Mouse (Mus musculus): Measurements from ENCODE around the gene Aff3.
A peak's percentile ranks its signal among the peaks of the same experiment; 100 is the strongest.

Aff3 gene

DNA sequence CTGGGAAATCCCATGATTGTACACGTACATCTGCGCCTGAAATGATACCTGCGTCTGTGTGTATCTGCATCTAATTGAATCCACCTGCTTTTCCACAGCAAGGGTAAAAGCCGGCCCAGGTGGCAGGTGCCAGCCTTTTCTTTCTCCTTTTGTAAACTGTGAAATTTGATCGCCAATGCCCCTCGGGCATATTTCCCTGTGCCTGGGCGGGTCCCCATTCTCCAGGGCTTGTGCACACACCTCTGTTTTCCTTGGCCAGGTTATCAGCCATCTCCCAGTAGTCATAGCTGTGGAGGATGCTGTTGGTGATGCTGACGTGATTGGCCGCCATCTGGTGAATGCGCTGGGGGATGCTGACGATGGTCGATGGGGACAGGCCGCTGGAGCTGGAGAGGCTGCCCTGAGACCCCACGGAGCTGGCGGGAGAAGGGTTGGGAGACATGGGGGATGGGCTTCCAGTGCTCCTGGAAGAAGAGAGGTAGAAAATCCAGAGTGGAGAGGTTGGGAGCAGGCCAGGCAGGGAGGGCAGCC, 483.7 kb downstream of the Aff3 start:
- no peak for DNase-seq (ENCODE audit: low spot score in 2 of 2)

DNA sequence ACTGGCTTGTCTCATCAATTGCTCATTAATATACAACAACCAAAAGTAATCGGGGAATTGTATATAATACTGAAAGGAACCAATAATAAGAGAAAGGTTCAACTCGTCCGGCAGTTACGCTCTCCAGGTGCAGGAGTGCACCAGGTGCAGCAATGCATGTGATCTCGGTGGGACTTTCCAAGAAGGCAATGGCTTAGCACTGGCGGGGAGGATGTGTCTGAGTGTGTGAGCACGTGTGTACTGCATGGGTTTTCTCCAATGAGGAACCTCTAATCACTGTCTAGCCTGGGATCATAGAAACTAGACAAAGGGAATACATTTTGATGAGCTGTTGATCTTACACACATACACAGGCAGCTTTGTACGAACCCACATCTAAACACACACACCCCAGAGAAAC, 485.8 kb downstream of the Aff3 start:
- DNase-seq (ENCODE audit: low spot score in 2 of 2) = no peak

DNA sequence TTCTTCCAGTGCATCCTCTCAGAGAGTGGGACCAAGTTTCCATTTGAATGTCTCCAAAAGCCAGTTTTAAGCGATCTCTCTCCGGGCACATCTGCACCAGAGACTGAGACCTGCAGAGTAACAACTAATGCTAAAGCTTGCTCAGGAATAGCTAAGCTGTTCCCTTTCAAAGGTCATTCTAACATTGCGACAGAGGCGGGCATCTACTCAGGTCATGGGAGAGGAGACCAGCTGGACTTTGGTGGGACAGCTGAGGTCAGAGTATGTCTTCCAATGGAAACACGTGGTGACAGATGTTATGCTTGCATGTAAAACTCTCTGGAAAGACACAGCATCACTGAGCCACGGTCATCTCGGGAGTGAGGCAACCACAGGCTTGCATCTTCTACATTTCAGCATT, 488.7 kb downstream of the Aff3 start:
- no peak for DNase-seq (ENCODE audit: low spot score in 2 of 2)

DNA sequence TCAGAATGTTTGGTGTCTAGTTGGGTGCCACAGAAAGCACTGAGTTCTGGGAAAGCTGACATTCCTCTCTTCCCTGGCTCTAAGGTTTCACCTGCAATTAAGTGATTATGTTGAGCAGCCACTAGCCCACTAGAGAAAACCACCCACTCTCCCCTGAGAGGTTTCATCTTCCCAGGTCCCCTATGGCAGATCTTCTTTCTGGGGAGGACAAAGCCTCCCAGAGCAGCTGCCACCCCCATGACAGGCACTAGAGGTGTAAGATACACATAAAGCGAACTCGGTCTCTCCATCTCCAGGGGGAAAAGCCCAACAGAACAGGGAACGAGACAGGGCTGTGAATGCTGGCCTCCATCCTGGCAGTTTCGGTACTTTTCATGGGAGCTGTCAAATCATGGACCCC, 492.9 kb downstream of the Aff3 start:
- no peak for DNase-seq (ENCODE audit: low spot score in 2 of 2)

DNA sequence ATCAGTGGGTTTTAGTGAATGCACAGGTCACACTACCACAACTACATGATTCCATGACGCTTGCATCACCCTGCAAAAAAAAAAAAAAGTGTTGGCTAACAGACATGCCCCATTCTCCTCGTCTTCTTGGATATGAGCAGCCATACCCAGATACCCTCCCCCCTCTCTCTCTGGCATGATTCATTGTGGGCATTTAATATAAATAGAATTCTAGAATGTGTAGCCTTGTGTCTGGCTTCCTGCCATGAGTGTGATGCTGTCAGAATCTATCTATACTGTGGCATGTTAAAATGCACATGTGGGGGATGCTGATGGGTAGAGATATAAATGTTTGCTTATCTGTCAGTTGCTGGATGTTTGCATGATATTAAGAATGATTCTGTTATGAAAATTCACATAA, 499.1 kb downstream of the Aff3 start:
- no peak for DNase-seq (ENCODE audit: low spot score in 2 of 2)

DNA sequence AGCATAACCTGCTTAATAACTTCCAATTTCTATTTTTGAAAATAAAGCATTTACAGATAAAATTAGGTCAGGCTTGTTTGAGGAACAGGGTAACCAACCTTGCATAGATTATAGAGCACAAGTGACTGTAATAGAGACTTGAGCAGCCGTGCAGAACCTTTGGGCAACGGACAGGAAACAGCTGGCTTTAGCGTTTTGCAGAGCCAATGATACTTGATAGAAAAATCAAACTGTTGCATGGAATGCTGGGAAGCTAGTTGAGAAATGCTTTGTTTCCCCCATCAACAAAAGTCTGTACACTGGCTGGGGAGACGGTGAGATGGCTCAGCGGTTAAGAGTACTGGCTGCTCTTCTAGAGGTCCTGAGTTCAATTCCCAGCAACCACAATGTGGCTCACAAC, 514.7 kb downstream of the Aff3 start:
- no peak for DNase-seq (ENCODE audit: low spot score in 2 of 2)

DNA sequence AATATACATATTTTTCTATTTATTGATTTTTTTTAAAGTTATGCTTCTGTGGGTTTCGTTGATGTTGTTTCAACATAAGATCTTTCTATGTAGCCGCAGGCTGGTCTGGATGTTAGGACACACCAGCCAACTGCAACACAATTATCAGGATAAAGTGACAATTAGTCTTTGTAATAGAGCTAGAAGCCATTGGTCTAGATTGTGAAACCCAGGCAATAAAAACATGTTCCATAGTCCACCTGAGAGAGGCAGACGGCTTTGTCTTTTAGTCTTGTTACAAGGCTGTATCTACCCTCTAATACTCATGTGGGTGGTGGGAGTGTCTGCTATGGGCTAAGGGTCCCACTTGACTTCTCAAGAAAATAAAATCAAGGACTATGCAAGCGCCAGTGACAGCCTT, 518.7 kb downstream of the Aff3 start:
- no peak for DNase-seq (ENCODE audit: low spot score in 2 of 2)

DNA sequence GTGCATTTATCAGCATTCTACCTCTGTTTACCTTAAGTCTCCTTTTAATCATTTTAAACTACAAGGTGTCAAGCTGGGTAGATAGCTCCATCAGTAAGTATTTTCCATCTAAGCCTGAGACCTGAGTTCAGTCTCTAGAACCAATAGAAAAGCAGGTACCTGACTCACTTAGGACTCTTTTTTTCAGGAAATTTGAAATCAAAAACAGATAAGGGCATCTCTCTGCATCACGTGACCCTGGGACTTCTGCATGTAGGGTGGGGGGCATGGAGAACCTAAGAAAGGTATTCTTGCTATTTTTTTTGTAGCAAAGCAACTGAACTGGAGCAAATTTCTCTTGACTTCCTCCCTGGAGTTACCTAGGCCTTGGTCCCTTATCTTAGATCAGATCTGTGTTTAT, 523.4 kb downstream of the Aff3 start:
- DNase-seq (ENCODE audit: low spot score in 2 of 2) = no peak

DNA sequence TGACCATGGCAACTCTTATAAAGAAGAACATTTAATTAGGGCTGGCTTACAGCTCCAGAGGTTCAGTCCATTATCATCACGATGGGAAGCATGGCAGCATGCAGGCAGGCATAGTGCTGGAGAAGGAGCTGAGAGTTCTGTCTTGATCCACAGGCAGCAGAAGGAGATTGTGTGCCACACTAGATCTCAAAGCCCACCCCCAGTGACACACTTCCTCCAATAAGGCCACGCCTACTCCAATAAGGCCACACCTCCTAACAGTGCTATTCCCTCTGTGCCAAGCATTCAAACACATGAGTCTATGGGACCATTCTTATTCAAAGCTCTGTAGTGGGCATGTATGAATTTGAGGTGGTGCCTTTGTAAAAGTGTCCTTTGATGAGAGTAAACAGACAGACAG, 523.8 kb downstream of the Aff3 start:
- DNase-seq (ENCODE audit: low spot score in 2 of 2) = no peak

DNA sequence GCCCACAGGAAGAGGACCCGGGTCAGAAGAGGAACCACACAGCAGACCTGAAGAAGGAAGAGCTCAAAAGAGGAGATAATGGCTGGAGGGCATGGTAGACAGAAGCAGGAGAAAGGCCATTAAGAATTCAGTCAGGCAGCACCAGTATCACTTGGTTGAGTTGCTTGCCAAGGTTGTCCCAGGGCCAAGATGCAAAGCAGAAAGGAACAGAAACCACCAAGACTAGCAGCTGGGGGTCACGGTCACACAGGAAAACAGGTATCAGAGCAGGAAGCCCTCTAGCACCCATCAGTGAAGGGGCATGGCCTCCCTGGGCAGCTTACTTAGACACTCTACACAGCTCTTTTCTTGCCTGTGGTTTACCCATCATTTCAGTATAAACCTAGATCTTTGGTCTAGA, 525.4 kb downstream of the Aff3 start:
- no peak for DNase-seq (ENCODE audit: low spot score in 2 of 2)

DNA sequence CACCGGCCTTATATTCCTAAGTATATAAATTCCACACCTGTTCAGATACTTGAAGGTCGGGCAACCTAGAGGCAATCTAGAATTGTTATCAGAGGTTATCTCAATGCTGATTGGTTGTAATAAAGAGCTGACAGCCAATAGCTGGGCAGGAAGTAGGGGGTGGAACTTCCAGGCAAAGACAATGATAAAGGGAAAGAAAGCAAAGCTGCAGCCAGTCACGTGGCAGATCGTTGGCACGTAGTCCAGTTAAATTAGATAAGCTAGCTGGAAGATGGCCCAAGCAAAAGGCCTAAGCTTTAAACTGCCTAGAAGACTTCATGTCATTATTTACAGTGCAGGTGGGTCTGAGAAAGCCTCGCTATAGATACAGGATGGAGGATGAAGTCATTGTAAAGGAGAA, 531.8 kb downstream of the Aff3 start:
- DNase-seq (ENCODE audit: low spot score in 2 of 2) = no peak

DNA sequence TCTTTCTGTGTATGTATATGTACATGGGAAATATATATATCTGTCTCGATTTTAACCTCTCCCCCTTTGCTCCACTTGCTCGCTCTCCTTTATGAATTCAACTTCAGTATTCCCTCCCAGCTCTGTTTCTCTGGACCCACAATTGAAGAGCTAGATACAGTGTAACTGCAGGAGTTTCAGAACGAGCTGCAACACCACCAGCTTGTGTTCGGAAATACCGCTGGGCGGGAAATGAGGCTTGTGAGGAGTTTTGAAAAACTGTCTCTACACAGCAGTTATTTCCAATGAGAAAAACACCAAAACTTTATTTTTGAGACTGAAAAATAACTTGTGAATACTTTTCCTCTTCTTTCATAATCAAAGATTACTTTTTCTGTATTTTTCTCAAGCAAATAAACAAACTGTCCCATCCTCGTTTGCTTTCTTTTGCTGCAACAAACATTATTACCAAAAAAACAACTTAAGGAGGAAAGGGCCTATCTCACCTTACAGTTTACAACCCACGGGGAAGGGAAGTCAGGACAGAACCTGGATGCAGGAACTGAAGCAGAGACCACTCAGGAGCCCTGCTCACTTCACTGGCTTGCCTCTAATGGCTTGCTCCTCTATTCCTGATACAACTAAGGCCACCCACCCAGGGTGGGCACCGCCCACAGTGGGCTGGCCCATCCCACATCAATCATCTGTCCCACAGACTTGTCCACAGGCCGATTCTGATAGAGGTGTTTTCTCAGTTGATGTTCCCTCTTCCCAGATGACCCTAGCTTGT, 533.9 kb downstream of the Aff3 start:
- DNase-seq (ENCODE audit: low spot score in 2 of 2) = no peak

DNA sequence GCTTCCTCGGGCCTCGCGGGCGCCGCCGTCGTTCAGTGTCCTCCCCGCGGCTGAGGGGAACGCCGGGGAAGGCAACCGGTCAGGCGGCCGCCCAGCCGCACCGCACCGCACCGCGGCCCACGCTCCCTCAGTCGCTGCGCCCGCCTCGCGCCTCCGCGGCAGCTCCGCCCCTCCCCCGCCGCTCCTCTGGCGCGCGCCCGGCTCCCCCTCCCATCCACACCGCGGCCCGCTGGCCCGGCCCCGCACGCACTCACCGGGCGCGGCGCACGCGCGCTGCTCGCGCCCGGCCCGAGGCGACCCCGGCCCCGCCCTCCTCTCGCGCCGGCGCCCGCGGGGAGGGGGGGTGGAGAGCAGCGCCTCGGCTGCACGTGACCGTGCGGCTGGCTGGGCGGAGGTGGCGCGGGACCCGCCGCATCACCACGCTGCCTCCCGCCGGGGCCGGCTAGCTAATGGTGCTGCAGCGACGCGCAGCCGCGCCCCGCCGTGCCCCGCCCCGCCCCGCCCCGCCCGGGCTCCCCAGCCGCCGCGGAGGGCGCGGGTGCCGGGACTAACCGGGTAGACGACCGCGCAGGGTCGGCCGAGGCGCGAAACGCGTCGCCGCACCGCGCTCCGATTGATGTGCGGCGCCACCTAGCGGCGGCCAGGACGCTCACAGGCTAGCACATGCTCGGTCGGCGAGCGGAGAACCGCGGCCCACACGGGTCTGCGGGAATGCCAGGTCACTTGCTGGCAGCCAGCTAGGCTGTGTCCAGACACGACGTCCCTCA, 535.1 kb downstream of the Aff3 start, which contains the start of gene Rev1:
Rev1 (minus strand) TSS at position 301 of the 767 bp plus-strand sequence.
- peak; percentile 90 to 91 for DNase-seq (ENCODE audit: low spot score in 2 of 2)

DNA sequence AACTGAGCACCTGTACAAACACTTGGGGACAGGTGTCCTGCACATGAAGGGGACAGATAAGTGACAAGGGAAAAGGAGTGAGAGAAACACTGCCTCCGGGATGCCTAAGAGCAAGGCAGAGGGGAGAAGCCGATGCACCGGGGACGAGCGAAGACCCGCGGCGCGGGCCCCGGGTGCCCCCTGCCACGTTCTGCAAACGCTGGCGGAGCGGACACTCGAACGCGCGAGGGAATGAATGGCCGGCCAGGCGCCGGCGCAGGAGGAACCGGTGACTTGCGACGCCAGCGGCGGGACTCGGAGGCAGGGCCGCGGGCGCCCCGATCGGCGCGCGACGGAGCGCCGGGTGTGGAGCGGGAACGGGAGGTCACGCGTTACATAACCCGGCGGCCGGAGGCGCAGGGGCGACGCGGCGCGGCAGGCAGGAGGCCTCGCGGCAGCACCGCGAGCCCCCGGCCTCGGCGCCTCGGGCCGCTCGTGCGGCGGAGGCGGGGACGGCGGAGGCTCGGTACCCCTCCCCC, 535.8 kb downstream of the Aff3 start:
- DNase-seq (ENCODE audit: low spot score in 2 of 2) = peak; percentile 40
